In the genomic region with DNA sequence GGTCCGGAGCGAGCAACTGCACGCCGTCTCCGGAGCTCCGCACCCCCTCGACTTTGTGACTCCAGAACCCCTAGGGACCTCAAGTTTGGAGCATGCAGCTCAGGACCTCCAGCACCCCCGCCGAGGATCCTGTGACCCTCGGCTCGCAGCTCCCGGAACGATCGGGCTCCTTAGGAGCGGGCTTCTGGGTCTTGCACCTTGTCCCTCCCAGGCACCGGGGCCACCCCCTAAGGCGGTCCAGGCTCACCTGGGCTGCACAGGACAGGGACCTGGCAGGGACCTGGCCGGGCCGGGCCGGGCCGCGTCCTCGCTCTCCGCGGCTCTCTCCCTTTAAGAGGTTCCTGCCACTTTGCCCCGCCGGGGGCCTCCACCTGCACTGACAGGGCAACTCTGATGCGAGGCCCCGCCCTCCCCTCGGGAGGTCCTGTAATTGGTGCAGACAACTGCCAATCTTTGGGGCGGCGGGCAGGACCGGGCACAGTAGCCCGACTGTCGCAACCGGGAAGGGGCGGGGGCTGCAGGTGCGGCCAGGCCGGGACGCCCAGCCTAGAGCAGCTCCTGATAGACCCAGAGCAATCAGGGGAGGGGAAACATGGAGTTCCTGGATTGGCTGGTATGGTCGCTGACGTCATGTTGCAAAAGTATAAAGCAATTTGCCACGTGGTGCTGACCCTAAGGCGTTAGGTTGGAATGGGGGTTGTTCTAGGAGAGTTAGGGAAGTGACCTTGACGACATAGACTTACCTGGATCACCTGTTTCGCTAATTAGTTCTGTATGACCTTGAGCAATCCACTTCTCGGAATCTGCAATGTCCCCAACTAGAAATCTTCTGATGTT, we compare ENCODE assay signal across 8 mouse cellular contexts. TPM values are rescaled to one million over a fixed set of nuclear protein-coding genes. Genes with fewer than 3 reads are reported as not detected.
DNase-seq lines count a peak whose midpoint lies in the region; ATAC-seq lines count a peak whose summit lies in the region.

A gene (minus strand): TSS at position 389 of the 837 bp plus-strand sequence.

- intact Hi-C loops in gastrocnemius, postnatal 14 days (cut with DNase I; ENCODE audit: low total_unique reads) = loop anchor here (5.0 kb wide), 1 partner anchor 213 kb away; no protein-coding TSS in a partner anchor
- intact Hi-C loops in left cerebral cortex, postnatal 10 days (cut with DNase I) = loop anchor here (5.0 kb wide), 1 partner anchor 158 kb away; no protein-coding TSS in a partner anchor

- peak; percentile 99 to 100 for DNase-seq in adrenal gland, adult (ENCODE audit: inconsistent age in 2 of 2, low spot score in 1 of 2)
- DNase-seq in embryo, embryonic 10.5 days (ENCODE audit: low spot score) = peak; percentile 94
- peak; percentile 94 for DNase-seq in gastrocnemius, postnatal 14 days
- DNase-seq in left cerebral cortex, postnatal 10 days (ENCODE audit: extremely low spot score in 1 of 2, low spot score in 2 of 2) = peak; percentile 89 to 94
- peak; percentile 92 for DNase-seq in right cerebral cortex, postnatal 25 days
- peak; percentile 94 to 95 for DNase-seq in urinary bladder, postnatal 4 days (ENCODE audit: low spot score in 2 of 2)

- ATAC-seq in inflammation-experienced regulatory T-cells, adult 6 months = peak; percentile 95
- peak; percentile 72 for ATAC-seq in megakaryocyte-erythroid progenitor cell, adult 5-6 weeks (replicated peaks; ENCODE audit: low FRiP score, low TSS enrichment, poor library complexity, severe bottlenecking)

RNA-seq across cellular contexts. Expression of the gene that starts here (rescaled TPM):
- total RNA-seq in gastrocnemius, postnatal 14 days (2021) = 10 to 100 TPM; 63.2 to 71.7 TPM
- 10 to 100 TPM; 28.0 to 33.5 (median 31.8) TPM for polyA plus RNA-seq in inflammation-experienced regulatory T-cells, adult 6 months (2017; shearing (Covaris generic))
- total RNA-seq in left cerebral cortex, postnatal 10 days (2021) = 10 to 100 TPM; 28.9 to 31.9 TPM
- total RNA-seq in megakaryocyte-erythroid progenitor cell, adult 5-6 weeks (2014; fragmentation: Nextera tagmentation) = 92.6 and 109 TPM in 2 replicates
- total RNA-seq in megakaryocyte-erythroid progenitor cell, adult 5-6 weeks (2017) = 74.2 and 82.1 TPM in 2 replicates

Comparison
In these comparisons a context has a peak if more than half of its experiments do, and no peak if none do; other contexts are left out.
1. Peak in every context shown above with its lines: DNase-seq and ATAC-seq.